Mouse (Mus musculus) olfactory bulb, adult 2 months (tissue): ENCODE results near the gene Garnl3.

ENCODE experiments used
- CTCF ChIP-seq: fragments of 200-500 bp; IDR thresholded peaks from 2 replicates; pipeline ENCODE4 v1.5.1; 2012; ENCODE audit warnings: low read depth, mild to moderate bottlenecking, low read length, moderate library complexity; ENCODE audit not compliant: insufficient read depth
- POLR2A ChIP-seq: fragments of 200-500 bp; IDR thresholded peaks from 2 replicates; pipeline ENCODE4 v1.6.1; 2012; ENCODE audit warnings: mild to moderate bottlenecking, low read depth, low read length, moderate library complexity; ENCODE audit not compliant: insufficient read depth

DNA sequence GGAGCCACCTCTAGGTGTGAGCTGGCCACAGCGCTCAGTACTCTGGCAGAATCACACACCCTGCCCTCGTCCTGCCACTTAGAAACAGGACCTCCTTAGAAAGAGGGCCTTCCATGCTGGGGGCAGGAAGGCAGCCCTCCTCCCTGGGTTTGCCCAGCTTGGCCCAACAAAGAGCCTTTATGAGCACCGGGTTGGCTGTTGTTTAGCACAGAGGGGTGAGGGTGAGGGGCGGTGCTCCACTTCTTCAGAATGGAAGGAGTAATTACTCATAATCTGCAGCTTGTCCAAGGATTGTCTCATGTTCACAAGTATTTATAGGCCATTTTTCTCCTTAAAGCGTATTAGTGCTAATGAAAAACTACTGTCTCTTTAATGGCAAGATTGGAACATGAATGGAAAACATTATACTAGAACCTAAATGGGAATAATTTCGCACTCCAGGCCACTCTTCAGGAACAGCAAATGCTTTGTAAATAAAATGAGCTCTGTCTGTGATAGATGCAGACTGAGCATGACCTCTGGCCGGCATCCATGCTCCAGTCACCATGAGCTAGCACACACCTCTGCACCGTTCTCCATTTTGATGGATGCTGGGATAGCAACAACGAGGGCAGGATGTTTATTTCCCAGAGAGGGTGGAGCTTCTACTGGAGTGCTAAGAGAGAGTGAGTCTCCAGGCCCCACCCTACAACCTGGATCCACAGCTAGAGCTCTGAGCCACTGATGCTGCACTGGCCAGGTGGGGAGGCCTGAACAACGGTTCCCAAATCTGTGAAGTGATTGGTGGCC is 39.5 kb upstream of the Garnl3 start:
- TF ChIP-seq CTCF (no peak), POLR2A (no peak)
